Mouse (Mus musculus): ENCODE measurements around the gene Map4k1.

DNA sequence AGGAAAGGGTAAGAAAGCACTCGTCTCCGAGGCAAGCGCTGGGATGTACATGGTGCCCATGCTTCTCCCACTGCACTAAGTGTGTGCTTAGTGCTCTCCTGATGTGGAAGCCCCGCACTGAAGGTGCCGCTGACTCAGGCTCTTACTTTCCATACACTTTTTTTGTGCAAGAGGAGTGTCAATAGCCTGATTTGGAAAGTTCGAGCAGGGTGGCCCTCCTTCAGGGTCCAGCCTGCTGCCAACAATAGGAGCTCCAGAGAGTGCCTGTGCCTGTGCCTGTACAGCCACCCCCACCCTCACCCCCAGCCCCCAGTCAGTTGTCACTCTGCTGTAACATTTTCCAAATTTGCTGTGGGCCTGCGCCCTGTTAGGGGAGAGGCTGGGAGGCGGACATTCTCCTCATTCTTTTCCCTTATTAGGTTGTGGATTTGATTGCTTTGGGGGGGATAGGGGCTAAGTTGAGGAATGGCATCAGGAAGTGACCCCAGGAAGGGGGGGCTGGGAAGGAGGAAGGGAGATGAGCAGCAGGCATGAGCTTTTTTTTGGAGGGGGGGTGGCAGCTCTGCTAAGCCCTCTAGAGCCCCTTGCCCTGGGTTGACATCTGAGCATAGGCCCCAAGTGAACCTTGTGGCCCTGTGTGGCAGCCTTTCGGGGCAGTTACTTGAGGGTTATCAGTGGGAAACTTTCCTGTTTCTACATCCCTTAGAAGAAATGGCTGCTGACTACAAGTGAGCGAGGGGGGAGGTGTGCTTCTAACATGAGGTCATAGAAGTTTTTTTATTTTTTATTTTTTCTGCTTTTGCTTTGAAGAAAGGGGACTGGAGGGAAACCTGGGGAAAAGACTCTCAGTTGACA, 36.2 kb upstream of the Map4k1 start:
- TF ChIP-seq EP300 (IDR thresholded peaks at IDR 0.05; ENCODE audit: low read depth), result peak; percentile 92
- TF ChIP-seq CTCF (IDR thresholded peaks at IDR 0.05; ENCODE audit: low read depth), result no peak

All from heart, postnatal 0 days (tissue).